Mouse (Mus musculus) CD4-positive, CD25-positive, alpha-beta regulatory T cell (primary cell): ENCODE measurements around the gene Olfr1366. TPM values are rescaled to one million over a fixed set of nuclear protein-coding genes. Genes with fewer than 3 reads are reported as not detected.

Experiments
- polyA plus RNA-seq: library from polyadenylated mRNA; unstranded; fragments of 100-300 nt; shearing (Covaris generic); gene quantifications from one replicate; pipeline ENCODE4 v1.2.1, GENCODE M21; 2017

The Olfr1366 gene
- not detected for polyA plus RNA-seq

DNA sequence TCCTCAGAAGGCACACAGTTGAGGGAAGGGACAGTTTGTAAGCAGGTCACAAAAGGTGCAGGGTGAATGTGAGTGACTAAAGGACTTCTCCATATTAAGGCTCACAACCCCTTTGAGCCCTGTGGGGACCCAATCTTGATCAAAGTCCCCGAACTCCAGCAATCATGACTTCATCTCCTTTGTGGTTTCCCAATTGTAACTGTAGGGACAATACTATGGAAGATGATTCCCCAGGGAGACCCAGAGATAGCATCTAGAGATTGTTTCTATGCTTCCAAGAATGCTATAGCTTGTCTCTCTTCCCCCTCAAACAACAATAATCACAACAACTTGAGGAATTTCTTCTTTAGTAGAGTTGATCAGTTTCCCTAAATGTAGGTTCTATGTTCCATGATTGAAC, at the start of gene Olfr1366:
Olfr1366 (minus strand) TSS at position 101 of the 400 bp plus-strand sequence.

DNA sequence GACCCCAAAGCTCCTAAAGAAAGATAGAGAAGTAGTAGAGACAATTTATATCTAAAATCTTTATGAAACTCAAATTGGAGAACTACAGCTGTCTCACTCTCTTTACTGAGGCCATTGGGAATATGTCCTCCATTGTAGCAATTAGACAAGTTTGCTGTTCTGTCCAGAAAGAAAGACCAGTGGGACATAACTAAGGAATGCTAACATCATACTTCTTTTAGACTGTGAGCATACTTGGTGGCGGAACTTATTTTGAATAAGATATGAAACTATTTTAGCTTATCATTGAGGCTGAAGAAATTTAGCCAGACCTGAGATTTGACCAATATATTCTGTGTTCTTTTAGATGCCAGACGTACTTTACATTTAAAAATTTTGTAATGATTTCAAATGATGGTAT, 39.1 kb upstream of the Olfr1366 start, which contains the start of gene Olfr1364:
Olfr1364 (minus strand) TSS at position 101 of the 400 bp plus-strand sequence.

DNA sequence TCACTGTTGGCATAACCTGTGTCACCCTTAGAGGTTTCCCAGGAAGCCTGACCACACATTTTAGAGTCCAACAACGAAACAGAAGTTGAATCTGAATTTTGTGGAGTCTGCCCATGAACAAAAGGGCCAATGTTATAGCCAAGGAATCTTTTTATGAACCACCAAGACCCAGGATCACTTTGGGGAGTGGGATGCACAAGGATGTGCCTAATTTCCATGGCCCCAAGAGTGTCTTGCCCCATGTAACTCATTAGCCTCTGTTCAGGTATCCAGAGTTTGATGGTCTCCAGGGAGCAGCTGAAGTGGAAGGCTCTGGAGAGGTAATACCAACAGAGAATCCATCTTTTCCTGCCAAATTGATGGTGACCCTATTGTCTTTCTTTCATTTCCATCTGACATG, 17.2 kb upstream of the Olfr1366 start, which contains the start of gene Olfr1535:
Olfr1535 (minus strand) TSS at position 101 of the 400 bp plus-strand sequence.

DNA sequence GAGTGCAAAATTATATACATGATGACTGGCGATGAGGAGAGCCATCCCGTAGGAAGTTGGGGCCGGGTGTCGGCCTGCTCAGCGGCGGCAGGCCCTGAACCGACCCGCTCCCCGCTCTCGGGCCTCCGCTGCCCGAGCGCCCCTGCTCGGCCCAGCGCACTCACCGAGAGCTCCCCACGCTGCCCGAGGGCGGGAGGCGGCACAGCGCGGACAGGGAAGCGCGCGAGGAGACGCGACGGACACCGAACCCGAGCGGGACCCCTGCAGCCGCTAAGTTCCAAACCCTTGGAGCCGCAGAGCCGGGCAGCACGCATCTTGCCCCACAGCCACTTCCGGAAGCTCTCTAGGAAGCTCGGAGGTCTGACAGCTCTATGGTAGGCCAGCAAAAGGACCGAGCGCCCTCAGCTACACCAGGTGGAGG, 11.8 kb downstream of the Olfr1366 start, which contains the start of gene Zkscan8:
Zkscan8 (minus strand) TSS at position 340 of the 421 bp plus-strand sequence.

DNA sequence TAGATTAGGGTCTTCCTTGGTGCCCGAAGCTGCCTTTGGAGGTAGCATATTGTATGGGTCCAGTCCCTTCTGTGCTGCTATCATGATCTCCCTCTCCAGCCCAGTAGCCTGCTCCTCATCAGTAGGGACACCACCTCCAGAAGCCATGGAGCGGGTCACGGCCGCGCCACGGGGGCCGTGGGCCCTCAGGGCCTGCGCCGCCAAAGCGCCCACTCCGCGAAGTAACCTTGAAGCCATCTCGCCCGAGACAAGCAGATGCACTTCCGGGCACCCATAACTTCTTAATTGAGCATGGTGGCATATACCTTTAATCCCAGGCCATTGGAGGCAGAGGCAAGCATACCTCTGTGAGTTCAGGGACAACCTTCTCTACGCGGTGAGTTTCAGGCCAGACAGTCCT, 41.4 kb downstream of the Olfr1366 start, which contains the start of gene Gm11273:
Gm11273 (minus strand) TSS at position 237 of the 400 bp plus-strand sequence.

DNA sequence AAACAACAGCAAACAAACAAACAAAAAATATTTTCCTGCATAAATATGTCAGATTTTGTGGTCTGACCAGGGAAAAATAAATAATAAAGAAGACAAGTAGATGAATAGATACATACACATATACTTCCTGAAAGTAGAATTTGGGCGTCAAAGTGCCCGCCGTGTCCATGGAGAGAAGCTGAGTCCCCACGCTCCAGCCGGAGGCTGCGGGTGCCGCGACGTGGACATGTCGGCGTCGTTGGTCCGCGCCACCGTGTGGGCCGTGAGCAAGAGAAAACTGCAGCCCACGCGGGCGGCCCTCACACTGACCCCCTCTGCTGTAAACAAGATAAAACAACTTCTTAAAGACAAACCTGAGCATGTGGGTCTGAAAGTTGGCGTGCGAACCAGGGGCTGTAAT, 47.5 kb downstream of the Olfr1366 start, which contains the start of gene AK157302:
AK157302 (plus strand) TSS at position 144 of the 400 bp plus-strand sequence.

Other genes starting within 250 kb of the Olfr1366 start
- gene Gpx6, start 230.7 kb downstream of the Olfr1366 start, polyA plus RNA-seq, result not detected
- not detected for gene Olfr1367, start 195.9 kb downstream of the Olfr1366 start, polyA plus RNA-seq
- 11.1 TPM for gene Zscan12, start 180.0 kb downstream of the Olfr1366 start, polyA plus RNA-seq
- gene Zkscan3, start 140.1 kb downstream of the Olfr1366 start, polyA plus RNA-seq, result 65.3 TPM
- 0.51 TPM for gene Pgbd1, start 101.8 kb downstream of the Olfr1366 start, polyA plus RNA-seq
- gene Zscan26, start 89.1 kb downstream of the Olfr1366 start, polyA plus RNA-seq, result 7.3 TPM
- gene Nkapl, start 74.3 kb downstream of the Olfr1366 start, polyA plus RNA-seq, result not detected
- 0.13 TPM for gene Zkscan4, start 63.9 kb downstream of the Olfr1366 start, polyA plus RNA-seq
- gene Gm10065, start 63.4 kb downstream of the Olfr1366 start, polyA plus RNA-seq, result not detected
- gene AK157302, start 47.6 kb downstream of the Olfr1366 start, polyA plus RNA-seq, result not detected
- 8.7 TPM for gene Gm11273, start 41.4 kb downstream of the Olfr1366 start, polyA plus RNA-seq
- gene Zkscan8, start 11.7 kb downstream of the Olfr1366 start, polyA plus RNA-seq, result 7.3 TPM
- gene Olfr1535, start 17.1 kb upstream of the Olfr1366 start, polyA plus RNA-seq, result not detected
- not detected for gene Olfr1364, start 39.0 kb upstream of the Olfr1366 start, polyA plus RNA-seq
- gene Olfr1362, start 71.2 kb upstream of the Olfr1366 start, polyA plus RNA-seq, result not detected
- not detected for gene Olfr11, start 99.7 kb upstream of the Olfr1366 start, polyA plus RNA-seq
- gene Olfr1361, start 120.6 kb upstream of the Olfr1366 start, polyA plus RNA-seq, result not detected
- not detected for gene Olfr1360, start 134.6 kb upstream of the Olfr1366 start, polyA plus RNA-seq
- gene Olfr1359, start 155.3 kb upstream of the Olfr1366 start, polyA plus RNA-seq, result not detected
- gene Hist1h2bl, start 173.3 kb upstream of the Olfr1366 start, polyA plus RNA-seq, result 2.4 TPM
- 14.3 TPM for gene Hist1h2ai, start 173.6 kb upstream of the Olfr1366 start, polyA plus RNA-seq
- gene Hist1h3h, start 174.9 kb upstream of the Olfr1366 start, polyA plus RNA-seq, result not detected
- gene Hist1h2bm, start 179.2 kb upstream of the Olfr1366 start, polyA plus RNA-seq, result 0.87 TPM
- 0.80 TPM for gene Hist1h4j, start 192.3 kb upstream of the Olfr1366 start, polyA plus RNA-seq
- 8.1 TPM for gene Hist1h4k, start 207.7 kb upstream of the Olfr1366 start, polyA plus RNA-seq
- gene Hist1h2ak, start 211.0 kb upstream of the Olfr1366 start, polyA plus RNA-seq, result 1.6 TPM
- not detected for gene Hist1h2bn, start 211.3 kb upstream of the Olfr1366 start, polyA plus RNA-seq
- gene Hist1h1b, start 237.8 kb upstream of the Olfr1366 start, polyA plus RNA-seq, result 1.8 TPM
- 1.1 TPM for gene Hist1h3i, start 240.6 kb upstream of the Olfr1366 start, polyA plus RNA-seq
- 0.99 TPM for gene Hist1h2an, start 244.4 kb upstream of the Olfr1366 start, polyA plus RNA-seq
- gene Hist1h2bp, start 244.7 kb upstream of the Olfr1366 start, polyA plus RNA-seq, result not detected